Mouse (Mus musculus): ENCODE data around the gene Gimap5.
A peak's percentile ranks its signal among the peaks of the same experiment; 100 is the strongest.

Gimap5 gene

DNA sequence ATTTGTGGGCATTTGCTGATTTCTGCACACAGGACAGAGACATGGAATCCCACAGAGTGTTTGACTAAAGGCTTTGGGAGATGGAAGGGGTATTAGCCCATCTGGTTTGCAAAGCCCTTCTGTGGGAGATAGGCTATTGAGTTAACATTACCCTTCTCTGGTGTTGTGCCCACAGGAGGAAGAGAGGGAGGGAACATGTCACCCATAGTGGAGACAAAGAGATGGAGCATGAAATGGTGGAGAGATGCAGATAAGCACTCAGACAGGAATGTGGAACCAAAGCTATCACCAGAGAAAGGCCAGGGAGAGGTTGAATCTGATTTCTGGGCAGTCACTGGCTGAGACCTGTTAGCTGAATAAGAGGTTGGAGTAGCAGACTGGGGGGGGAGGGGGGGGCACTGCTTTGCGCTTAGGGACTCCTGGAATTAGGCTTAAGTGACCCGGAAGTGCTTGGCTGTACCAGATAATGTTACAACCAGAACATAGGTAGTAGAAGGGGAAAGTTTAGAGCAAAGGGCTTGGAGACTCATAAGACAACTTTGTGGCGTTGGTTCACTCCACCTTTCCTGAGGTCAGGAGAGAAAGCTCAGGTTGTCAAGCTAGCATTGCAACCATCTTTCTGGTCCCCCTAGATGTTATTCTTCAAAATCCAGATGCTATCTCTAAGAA, 5.4 kb upstream of the Gimap5 start:
- DNase-seq, result no peak

DNA sequence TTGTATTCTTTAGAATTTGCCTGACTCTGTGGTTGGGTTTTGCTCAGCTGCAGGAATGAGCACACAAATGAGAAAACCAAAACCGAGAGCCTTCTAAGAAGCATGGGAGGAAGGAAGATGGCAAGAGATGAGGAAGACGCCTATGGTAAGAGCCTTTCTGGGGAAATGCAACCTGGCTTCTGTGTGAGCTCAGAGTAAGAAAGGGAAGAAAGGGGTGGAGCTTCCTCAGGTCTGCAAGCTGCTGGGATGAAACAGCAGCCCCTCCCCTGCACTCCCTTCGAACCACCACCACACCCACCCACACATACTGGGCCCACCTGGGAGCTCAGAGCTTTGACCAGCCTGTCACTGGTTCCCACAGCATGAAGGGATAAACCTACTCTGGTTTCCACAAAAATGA, 4.7 kb upstream of the Gimap5 start:
- no peak for DNase-seq

DNA sequence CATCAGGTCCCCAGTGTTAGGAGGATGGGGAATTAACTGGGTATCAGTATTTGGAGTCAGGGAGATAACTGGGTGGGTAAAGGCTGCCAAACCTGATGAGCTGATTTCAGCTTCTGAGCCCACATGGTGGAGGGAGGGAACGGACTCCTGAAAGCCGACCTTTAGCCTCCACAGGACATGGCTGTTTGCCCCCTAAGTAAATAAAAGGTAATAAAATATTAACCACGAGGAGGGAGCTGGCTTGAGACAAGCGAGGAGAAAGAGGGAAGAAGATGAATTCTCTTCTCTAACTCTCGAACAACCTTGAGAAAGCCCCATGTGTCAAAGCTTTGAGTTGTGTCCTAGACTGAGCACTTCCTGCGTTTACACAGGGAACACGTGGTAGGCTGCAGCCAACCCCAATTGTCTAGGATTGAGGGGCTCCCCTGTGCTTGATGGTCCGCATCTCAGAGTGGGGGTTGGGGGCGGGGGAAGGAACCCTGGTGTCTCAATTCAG, 4.2 kb upstream of the Gimap5 start:
- DNase-seq, result peak; percentile 50

DNA sequence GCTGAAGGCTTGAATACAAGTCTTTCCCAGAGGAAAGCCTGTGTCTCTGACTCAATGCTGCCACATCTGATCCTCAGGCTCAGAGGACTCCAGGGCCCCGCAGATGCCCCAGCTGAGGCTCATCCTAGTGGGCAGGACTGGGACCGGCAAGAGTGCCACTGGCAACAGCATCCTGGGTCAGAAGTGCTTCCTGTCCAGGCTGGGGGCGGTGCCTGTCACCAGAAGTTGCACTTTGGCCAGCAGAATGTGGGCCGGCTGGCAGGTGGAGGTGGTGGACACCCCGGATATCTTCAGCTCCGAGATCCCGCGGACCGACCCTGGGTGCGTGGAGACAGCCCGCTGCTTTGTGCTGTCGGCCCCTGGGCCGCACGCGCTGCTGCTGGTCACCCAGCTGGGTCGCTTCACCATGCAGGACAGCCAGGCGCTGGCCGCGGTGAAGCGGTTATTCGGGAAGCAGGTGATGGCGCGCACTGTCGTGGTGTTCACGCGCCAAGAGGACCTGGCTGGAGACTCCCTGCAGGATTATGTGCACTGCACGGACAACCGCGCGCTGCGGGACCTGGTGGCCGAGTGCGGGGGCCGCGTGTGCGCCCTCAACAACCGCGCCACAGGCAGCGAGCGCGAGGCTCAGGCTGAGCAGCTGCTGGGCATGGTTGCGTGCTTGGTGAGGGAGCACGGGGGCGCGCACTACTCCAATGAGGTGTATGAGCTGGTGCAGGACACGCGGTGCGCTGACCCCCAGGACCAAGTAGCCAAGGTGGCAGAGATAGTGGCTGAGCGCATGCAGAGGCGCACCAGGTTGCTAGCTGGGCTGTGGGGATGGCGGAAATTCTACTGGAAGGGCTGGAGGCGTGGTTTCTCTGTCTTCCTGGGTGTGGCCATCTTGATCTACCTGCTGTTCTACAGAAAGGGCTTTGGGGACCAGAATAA, 3.3 kb upstream of the Gimap5 start:
- peak; percentile 87 for DNase-seq

DNA sequence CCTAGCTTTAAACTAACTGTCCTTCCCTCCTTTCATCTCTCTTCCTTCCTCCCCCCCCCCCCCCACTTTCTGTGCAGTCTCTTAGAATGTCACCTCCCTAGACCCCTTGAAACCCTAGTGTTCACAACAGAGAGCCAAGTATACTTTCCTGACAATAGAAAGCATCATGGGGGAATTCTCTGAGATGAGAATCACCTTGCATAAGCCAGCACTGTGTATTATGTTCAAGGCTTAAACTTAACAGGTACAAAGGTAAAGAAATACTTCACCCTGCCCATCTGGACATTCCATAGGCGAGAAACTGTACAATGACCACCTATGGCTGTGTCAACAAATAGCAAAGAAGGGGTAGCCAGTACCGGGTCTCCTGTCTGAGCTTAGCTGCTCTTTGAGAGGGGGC, 507 bp upstream of the Gimap5 start:
- no peak for DNase-seq

DNA sequence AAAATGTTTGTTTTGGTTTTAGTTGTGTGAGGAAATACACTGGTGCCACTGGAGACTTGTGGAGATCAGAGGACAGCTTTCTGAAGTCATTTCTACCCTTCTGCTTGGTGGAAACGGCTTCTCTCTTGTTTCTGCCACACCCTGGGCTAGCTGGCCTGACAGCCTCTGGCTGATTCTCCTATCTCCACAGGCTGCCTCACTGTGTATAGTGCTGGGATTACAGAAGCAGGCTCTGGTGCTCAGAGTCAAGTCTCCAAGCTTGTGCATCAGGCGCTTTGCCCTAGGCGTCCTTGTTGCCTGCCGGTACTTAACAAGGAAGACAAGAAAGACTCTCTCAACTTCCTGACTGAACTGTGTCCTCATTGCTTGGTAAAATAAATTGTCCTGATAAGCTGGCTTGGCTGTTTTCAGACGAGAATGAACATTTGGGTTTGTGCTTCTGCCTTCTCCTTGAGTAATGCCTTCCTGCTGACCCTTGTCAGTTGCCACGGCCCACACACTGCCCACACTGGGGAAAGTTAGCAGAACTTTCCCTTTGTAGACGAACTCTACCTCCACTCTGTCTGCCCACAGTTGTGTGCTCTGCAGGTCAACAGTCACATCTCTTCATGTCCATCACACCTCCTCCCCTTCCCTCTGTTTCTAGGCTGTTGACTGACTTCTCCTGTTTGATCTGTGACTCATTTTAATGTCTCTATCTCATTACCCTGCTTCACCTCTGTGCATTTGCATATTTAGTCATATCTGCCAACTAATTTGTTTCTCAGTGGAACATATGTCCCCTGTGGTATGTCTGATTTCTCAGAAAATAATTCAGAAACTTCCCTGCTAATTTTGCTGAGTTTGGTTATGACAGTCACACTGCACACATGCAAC, 1.3 kb downstream of the Gimap5 start:
- DNase-seq, result no peak

DNA sequence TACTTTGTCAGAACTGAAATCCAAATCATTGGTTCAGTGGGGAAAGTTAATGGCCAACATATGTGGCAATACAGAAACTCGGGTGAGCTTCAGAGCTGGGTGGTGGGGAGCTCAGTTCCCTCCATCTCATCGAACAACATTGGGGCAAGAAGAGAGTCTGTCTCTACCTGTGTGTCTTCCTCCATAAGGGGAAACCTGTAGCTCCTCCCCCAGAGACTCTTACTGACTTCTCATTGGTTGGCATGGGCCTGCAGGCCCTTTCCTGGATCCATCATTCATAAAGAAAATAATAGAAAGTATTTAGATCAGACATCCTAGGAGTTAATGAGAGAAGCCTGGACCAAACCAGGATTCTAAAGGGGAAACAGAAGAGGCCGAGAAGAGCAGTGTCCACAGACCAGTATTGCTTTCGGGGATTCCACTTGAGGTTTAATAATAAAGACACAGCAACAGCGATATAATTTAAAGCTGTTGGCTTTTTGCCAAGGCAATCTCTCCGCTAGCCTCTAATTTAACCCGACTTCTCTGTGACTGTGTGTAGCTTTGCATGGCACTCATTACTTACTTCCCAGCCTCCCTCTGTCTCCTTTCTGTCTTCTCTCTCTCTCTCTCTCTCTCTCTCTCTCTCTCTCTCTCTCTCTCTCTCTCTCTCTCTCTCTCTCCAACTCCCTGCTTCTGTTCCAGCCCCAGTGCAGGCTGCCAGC, 17.7 kb downstream of the Gimap5 start:
- no peak for DNase-seq

DNA sequence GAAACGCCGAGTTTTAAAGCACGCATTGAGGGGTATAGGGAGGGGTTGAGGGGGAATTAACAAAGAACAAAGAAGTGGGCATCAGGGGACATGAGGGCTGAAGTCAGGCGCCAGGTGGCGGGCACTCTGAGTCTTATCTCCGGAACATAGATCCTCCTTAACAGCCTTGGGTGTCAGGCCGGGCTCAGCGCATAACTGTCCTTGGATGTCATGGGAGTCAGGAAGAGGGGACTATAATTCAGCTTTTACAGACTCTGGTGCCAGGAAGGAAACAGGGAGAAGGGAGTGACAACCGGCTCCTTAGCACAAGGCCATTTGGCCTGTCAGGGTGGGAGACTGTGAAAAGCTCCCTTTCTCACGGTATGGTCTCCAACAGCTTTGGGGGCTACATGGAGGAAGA, 18.5 kb downstream of the Gimap5 start:
- DNase-seq, result no peak

DNA sequence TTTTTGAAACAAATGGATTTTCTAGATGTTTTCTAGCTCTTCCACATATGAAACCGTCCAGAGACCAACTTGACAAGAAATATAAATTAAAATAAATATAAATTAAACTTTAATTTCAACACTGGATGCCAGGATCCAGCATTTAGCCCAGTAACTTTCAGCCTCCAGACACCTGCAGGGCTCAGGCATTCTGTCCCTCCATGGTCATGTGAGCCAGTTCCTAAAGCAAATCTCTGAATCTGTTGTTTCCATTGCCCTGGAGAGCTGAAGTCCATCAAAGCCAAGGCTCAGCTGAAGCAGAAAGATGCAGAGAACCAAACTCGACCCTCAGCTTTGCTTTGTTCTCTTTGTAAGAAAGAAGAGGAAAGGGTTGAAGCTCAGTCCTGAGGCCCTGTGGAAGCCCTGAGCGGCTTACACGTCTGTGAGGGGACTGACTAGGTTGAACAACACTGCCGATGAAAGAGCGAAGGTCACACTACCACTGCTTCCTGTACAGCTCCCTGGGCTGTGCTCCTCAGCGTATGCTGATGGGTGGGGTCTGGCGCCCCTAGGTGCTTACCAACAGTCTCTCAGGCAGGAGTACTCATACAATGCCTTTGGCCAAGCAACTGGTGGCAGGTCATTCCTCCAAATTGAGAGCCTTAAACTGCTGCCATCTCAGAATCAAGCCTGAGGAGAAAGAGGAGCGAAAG, 22.3 kb downstream of the Gimap5 start:
- DNase-seq, result no peak

DNA sequence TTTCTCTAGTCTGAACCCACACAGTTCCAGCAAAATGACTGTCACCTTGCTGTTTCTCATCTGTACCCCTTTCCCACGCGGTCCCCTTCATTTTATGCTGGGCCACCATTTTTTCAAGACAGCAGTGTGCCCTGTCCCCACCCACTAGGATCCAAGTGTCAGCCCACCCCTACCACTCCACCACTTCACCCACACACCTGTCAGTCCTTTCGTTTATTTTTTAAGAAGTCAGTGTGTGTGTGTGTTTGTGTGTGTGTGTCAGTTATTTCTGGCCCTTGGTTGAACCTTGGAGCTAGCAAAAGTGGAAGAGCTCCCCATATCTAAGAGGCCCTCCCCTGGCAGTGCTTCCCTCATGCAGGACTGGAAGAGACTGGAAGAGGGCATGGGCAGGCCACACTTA, 22.9 kb downstream of the Gimap5 start:
- DNase-seq, result no peak

DNA sequence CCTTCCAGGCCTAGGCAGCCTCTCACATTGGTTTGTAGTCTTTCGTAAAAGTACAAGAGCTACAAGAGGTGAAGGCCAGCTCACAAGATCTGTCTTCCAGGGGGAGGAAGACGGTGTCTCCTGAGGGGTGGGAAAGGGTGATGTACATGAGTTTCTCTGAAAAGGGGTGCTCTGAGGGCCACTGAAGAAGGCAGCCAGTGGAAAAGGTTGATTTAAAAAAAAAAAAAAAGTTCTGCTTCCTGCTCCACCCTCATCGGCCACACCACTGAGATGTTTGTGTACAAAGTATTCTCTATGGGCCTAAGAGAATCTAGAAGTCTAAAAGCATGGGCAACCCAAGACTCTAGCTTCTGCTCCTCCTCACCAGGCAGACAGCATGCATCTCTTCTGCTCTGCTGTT, 24.7 kb downstream of the Gimap5 start, which contains the start of gene Gimap3:
Gene Gimap3, minus strand, starts transcription at position 156 of the 400 bp plus-strand sequence.
- DNase-seq, result no peak

DNA sequence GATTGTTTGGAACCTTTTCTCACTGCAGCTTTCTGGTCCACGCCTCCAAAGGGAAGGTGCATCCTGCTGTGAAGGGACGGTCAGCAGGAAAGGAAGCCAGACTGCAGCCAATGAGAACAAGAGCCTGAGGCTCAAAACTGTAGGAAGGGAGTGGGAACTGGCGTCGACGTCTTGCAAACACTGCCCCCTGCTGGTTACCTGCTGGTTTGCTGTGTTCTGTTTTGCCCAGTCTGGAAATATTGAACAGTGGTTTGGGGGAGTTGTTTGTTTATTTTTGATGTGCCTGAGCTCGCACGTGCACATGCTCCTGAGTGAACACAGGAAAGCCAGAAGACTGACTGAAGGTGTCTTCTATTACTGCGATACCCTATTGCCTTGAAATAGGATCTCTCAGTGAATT, 26.0 kb downstream of the Gimap5 start:
- peak; percentile 89 for DNase-seq

DNA sequence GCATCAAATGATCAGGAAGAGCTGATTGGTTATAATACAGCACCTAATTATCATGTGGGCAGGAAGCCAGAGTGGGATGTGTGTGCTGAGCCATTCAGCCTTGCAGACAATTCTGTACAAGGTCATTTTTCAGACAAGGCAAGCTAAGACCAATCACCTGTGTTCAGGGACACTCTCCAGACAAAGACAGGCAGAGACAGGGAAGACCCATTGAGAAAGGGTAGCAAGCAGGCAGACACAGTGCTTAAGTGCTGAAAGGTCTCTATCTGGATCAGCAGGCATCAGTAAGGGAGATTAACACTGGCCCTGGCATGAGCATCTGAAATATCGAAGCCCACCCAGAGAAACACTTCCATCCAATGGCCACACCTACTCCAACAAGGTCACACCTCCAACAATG, 38.4 kb downstream of the Gimap5 start:
- DNase-seq, result no peak

DNA sequence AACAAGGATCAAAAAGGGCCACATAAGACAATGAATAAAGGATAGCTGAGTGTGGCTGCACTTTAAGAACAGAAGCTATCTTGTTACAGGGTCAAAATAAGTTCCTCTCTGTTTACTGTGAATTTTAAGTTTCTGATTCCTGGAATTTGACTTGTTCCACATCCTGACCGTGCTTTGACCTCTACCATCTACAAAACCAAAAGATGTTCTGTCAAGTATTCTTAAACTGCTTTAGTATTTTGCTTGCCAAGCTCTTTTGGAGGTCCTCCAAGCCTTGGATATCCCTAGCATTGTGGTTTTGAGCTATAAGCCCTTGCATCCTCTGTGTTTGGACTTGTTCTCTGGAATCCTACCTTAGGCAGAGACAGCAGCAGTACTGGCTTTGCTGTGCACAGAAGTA, 39.2 kb downstream of the Gimap5 start:
- no peak for DNase-seq

DNA sequence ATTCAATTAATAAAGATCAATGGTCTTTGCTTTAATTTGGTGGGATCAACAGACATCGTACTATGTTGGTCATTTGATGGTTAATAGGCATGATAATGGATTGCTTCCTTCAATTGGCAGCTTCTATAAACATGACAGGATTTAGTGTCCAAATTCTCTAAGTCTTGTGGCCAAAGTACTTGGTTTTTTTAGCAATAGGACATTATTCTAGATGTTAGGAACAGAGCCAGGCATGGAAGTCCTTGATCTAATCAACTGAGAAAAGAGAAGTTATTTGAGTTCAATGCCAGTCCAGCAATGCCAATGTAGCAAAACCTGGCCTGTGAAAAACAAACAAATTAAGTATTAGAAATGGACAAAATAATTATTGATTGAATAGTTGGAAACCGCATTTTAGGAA, 39.6 kb downstream of the Gimap5 start:
- DNase-seq, result no peak

DNA sequence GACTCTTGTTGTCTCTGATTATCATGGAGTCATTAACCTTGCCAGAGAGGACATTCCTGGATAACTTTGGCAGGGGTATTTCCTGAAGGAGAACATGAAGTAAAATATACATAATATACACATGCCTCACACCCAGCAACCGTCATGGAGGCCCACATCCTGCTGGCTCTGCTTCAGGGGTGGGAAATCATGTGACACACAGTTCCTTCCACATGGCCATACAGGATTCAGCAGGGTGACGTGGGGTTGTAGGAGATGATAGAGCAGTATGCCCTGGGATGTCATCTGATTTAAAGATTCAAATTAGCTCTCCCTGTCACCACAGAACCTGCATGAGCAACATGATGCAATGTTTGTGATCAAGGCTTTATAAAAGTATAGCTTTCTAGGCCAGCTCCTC, 41.9 kb downstream of the Gimap5 start:
- no peak for DNase-seq

DNA sequence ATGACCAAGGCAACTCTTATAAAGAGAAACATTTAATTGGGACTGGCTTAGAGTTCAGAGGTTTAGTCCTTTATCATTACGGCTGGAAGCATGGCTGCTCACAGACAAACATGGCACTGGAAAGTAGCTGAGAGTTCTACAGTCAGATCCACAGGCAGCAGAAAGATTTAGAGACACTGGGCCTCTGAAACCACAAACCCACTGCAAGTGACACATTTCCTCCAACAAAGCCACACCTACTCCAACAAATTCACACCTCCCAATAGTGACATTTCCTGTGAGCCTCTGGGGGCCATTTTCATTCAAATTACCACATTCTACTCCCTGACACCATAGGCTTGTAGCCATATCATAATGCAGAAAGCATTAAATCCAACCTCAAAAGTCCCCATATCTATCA, 55.9 kb downstream of the Gimap5 start:
- no peak for DNase-seq

DNA sequence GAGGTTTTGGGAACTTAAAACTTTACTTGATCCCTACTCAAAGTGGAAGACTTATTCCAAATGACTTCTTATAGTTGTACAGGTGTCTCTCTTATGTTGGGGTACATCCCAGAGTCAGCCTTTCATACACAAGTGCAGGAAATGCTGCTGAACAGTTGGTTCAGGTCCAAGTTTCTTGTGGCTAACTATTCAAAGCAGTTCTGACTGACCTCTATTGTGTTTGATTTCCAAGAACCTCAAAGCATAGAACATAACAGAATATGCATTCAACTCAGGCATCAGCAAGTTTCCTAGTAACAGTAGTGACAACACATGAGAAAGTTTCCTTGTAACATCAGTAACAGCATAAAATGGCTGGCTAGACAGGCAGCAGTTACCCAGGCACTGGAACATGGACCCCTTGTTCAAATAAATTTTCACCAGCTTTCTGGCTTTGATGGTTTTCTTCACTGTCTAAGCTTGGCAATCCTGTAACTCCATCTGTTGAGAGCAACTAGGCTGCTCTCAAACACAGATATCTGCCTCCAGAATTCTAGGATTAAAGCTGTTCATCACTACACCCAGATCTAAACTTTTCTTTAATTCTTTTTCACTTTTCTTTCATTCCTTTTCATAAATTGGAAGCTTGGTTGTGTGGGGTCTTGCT, 57.5 kb downstream of the Gimap5 start:
- DNase-seq, result no peak
